Mouse (Mus musculus) heart, postnatal 0 days (tissue): ENCODE measurements around the gene Mmel1. TPM values are rescaled to one million over a fixed set of nuclear protein-coding genes. Genes with fewer than 3 reads are reported as not detected.

ENCODE experiments used
- ATAC-seq: fragments of 200-750 bp; cut with Nextera tagmentation; 2 replicates; pipeline ENCODE4 v1.8.0; 2017; ENCODE audit warnings: low read depth, moderate number of reproducible peaks, moderate library complexity; ENCODE audit not compliant: insufficient read depth
- DNase-seq: peaks from one replicate; pipeline ENCODE4 v3.0.0-alpha.2; 2016; ENCODE audit warnings: low spot score
- H3K27ac ChIP-seq: fragments of 300-500 bp; sonication (generic); 2 replicates; pipeline ENCODE4 v1.5.1; 2014; ENCODE audit warnings: low read depth, mild to moderate bottlenecking
- H3K27me3 ChIP-seq: fragments of 300-500 bp; sonication (generic); 2 replicates; pipeline ENCODE4 v1.6.1; 2014; ENCODE audit warnings: low read length, mixed read lengths; ENCODE audit not compliant: control insufficient read depth, insufficient read depth
- H3K36me3 ChIP-seq: fragments of 300-500 bp; sonication (generic); replicated peaks from 2 replicates; pipeline ENCODE4 v1.6.1; 2014; ENCODE audit warnings: low read length, mixed read lengths; ENCODE audit not compliant: control insufficient read depth, insufficient read depth
- H3K4me1 ChIP-seq: fragments of 300-500 bp; sonication (generic); 2 replicates; pipeline ENCODE4 v1.6.1; 2014; ENCODE audit warnings: antibody characterized with exemption; ENCODE audit not compliant: control insufficient read depth, insufficient read depth
- H3K4me2 ChIP-seq: fragments of 300-500 bp; sonication (generic); 2 replicates; pipeline ENCODE4 v1.6.1; 2014; ENCODE audit warnings: low read depth, mild to moderate bottlenecking, low read length, moderate library complexity
- H3K4me3 ChIP-seq: fragments of 300-500 bp; sonication (generic); 2 replicates; pipeline ENCODE4 v1.5.1; 2014; ENCODE audit warnings: low read depth, low read length
- H3K9ac ChIP-seq: fragments of 300-500 bp; sonication (generic); replicated peaks from 2 replicates; pipeline ENCODE4 v1.6.1; 2014; ENCODE audit warnings: low read depth, low read length, mixed read lengths
- H3K9me3 ChIP-seq: fragments of 300-500 bp; sonication (generic); replicated peaks from 2 replicates; pipeline ENCODE4 v1.6.1; 2016; ENCODE audit warnings: low read length; ENCODE audit not compliant: control insufficient read depth
- CTCF ChIP-seq: IDR thresholded peaks from 2 replicates; pipeline ENCODE4 v1.5.1; 2016; ENCODE audit warnings: antibody characterized with exemption, control low read depth, low read depth
- EP300 ChIP-seq: IDR thresholded peaks from 2 replicates; pipeline ENCODE4 v1.6.1; 2016; ENCODE audit warnings: antibody characterized with exemption, low read depth
- WGBS: fragments of 180-500 bp; shearing (Covaris S2); extraction: QIAGEN DNeasy Blood & Tissue Kit; methylation state at CpG from one replicate; pipeline ENCODE4 v1.1.7; 2014; 5-methylcytosine and 5-hydroxymethylcytosine counted together
- polyA plus RNA-seq: library from polyadenylated mRNA; unstranded; fragments of >200 nt; fragmentation: Nextera tagmentation; extraction: Ambion mirVana; gene quantifications from 2 replicates; pipeline ENCODE4 v1.2.1, GENCODE M21; 2015
- total RNA-seq: library from RNA; depleted of rRNA; stranded (reverse); fragments of >200 nt; gene quantifications from 2 replicates; pipeline ENCODE4 v1.2.3, GENCODE M21; 2014; ENCODE audit warnings: low replicate concordance

The Mmel1 gene
- total and polyA plus RNA-seq, 2 experiments from 2014 or later: 0.07 to 0.34 TPM

DNA sequence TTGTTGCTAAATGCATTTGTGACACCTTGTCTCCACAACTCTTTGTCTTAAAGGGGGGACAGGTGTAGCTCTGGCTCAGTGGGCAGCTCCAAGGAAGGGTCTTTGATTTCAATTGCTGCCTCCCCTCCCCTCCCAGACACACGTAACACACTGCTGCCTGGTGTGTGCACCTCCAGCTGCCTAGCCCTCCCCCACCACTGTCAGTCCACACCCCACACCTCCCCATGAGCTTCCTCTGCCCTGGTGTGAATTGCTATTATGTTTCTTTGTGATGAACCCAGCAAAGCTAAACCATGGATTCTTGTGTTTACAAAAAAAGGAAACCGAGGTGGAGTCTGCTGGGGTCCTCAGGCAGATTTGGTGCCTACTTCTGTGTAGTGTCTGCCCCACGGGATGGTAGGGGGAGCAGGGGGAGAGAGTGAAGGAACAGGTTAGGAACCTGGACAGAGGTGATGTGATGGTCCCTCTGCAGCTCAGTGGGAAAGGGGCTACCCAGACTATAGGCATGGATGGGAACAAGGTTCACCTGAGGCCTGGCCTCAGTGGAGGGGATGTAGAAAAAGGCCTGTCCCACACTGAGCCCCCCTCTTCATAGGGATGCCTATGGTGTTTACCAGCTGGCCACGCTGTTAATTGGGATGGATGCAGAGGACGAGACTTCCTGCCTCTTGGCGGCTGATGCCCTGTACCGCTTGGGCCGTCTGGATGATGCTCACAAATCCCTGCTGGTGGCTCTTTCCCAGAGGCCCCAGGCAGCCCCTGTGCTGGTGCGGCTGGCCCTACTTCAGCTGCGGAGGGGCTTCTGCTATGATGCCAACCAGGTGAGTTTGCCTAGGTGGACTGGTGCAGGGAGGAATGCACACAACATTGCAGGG lies 11.8 kb upstream of the Mmel1 start:
- Histone ChIP-seq H3K4me3 (no peak overlapping the region), H3K4me2 (no peak overlapping the region), H3K27me3 (peaks cover 50% of the 10 kb centered on the region), H3K9ac (no peak overlapping the region), H3K9me3 (no peaks in the 10 kb centered on the region), H3K27ac (no peak overlapping the region), H3K36me3 (no peaks in the 10 kb centered on the region), H3K4me1 (peaks cover 6% of the 10 kb centered on the region)
- DNase-seq (no peak), ATAC-seq (no peak)
- 77% methylated on average over 10 of the region's 10 CpGs for WGBS
- TF ChIP-seq EP300 (no peak), CTCF (no peak)

DNA sequence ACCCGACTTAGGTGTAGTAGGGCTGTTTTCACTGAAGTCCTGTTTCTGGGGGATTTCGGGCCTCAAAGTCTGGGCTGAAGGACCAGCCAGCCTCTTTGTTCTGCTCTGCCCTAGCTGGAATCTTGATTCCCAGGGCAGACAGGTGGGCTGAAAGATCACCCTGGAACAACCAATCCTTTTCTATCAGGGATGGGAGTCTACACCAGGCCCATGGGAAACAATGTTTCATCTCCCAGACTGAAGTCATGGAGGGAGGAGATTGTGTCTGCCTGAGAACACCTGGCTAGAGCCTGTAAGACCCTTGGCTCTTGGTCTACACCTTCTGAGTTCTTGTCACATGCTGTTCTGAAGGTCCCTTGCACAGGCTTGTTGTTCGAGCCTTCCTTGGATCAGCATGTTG lies 10.8 kb upstream of the Mmel1 start:
- TF ChIP-seq EP300 (no peak), CTCF (no peak)
- H3K9ac ChIP-seq: no peak overlapping the region
- peaks cover 50% of the 10 kb centered on the region for H3K27me3 ChIP-seq
- 71% methylated on average over 3 of the region's 3 CpGs for WGBS
- H3K4me2 ChIP-seq: no peak overlapping the region
- no peak overlapping the region for H3K27ac ChIP-seq
- DNase-seq (no peak), ATAC-seq (no peak)
- no peaks in the 10 kb centered on the region for H3K9me3 ChIP-seq
- H3K36me3 ChIP-seq: no peaks in the 10 kb centered on the region
- H3K4me3 ChIP-seq: no peak overlapping the region
- peaks cover 6% of the 10 kb centered on the region for H3K4me1 ChIP-seq

DNA sequence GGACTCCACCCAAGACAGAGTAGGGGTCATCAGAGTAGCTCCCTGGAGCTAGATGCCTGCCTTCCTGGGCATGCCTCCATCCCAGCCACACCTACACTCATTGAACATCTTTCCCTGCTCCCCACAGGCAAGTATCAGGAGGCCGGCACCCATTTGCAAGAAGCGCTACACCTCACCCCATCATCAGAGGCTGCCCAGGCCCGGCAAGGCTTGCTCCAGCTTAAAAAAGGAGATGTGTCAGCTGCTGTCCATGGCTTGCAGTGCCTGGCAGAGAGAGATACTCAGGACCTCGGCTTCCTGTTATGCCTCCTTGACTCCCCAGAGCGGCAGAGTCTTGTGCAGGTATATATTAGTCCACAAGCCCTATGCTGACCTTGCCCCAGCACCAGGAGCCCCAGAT lies 7.4 kb upstream of the Mmel1 start:
- no peaks in the 10 kb centered on the region for H3K36me3 ChIP-seq
- H3K27ac ChIP-seq: no peak overlapping the region
- WGBS: 62% methylated on average over 5 of the region's 5 CpGs
- ATAC-seq: no peak
- H3K4me3 ChIP-seq: no peak overlapping the region
- H3K4me2 ChIP-seq: no peak overlapping the region
- DNase-seq: no peak
- TF ChIP-seq EP300 (no peak), CTCF (no peak)
- H3K9ac ChIP-seq: no peak overlapping the region
- peaks cover 3% of the 10 kb centered on the region; the same call in 1 of the 2 replicates for H3K4me1 ChIP-seq
- peaks cover 18% of the 10 kb centered on the region; the same call in 1 of the 2 replicates for H3K27me3 ChIP-seq
- H3K9me3 ChIP-seq: no peaks in the 10 kb centered on the region

DNA sequence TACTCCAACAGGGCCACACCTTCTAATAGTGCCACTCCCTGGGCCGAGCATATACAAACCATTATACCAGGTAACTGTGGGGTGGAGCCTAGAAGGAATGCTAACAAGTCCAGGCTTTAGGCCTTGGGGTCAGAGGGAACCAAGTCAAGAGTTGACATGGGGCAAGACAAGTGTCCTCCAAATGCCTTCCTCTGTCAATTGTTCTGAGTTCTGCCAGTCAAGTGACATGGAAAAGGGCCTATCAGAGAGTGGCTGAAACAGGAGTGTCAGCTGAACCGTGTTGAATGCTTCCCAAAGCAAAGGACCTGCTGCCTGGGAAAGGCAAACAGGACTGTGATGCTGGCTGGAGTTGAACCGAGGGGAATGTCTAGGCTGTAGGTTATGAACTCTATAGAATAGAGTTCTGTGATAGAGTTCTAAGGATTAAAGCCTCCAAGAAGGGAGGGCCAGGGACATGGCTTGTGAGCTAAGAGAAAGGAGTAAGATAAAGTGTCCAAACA lies 5.9 kb upstream of the Mmel1 start:
- ATAC-seq (no peak), DNase-seq (no peak)
- Histone ChIP-seq H3K4me3 (no peak overlapping the region), H3K27ac (no peak overlapping the region), H3K4me2 (no peak overlapping the region), H3K9me3 (no peaks in the 10 kb centered on the region), H3K9ac (no peak overlapping the region), H3K27me3 (0 out of 2 replicates have a peak, but pooled peaks cover 6% of the 10 kb centered on the region), H3K4me1 (peaks cover 3% of the 10 kb centered on the region; the same call in 1 of the 2 replicates), H3K36me3 (no peaks in the 10 kb centered on the region)
- TF ChIP-seq EP300 (no peak), CTCF (no peak)
- whole genome bisulfite sequencing: 74% methylated on average over 3 of the region's 3 CpGs

DNA sequence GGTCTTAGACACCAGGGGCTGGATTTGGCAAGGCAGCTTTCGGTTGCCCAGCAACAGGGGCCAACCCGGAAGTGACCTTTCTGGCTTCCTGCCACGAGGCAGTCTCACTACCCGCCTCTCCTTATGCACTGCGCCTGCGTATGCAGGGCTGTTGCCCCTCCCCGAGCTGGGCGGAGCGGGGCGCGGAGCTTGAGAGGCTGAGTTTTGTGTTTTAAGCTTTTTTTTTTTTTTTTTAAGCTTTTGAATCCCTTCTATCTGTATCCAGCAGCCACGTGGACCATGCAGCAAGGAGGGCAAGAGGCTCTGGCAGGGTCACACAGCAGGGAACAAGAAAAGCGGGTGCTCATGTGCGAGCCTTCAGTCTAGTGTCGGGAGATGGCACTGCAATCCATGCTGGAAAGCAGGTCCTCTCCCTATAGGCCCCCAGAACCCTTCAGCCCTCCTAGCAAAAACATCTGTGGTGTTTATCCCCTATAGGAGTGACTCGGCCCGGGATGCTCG lies 5.1 kb upstream of the Mmel1 start:
- Histone ChIP-seq H3K36me3 (no peaks in the 10 kb centered on the region), H3K4me1 (peaks cover 3% of the 10 kb centered on the region; the same call in 1 of the 2 replicates), H3K27ac (no peak overlapping the region), H3K4me3 (peak overlapping the region; percentile 49), H3K4me2 (peak overlapping the region; percentile 73), H3K27me3 (0 out of 2 replicates have a peak, but pooled peaks cover 1% of the 10 kb centered on the region), H3K9ac (peak overlapping the region; percentile 41; the same call in 1 of the 2 replicates), H3K9me3 (no peaks in the 10 kb centered on the region)
- WGBS: under 1% methylated on average over 18 of the region's 18 CpGs
- ATAC-seq (peak; percentile 94), DNase-seq (peak; percentile 79)
- TF ChIP-seq CTCF (peak; percentile 24; the same call in 1 of the 2 replicates), EP300 (no peak)
